Mouse (Mus musculus) CD4-positive, CD25-positive, alpha-beta regulatory T cell, adult 2 months (primary cell): ENCODE measurements around the gene Zcchc3.

Experiments used
- DNase-seq: peaks from one replicate; pipeline ENCODE4 v3.0.0-alpha.2; 2012; ENCODE audit warnings: low read depth, low spot score

Gene Zcchc3

DNA sequence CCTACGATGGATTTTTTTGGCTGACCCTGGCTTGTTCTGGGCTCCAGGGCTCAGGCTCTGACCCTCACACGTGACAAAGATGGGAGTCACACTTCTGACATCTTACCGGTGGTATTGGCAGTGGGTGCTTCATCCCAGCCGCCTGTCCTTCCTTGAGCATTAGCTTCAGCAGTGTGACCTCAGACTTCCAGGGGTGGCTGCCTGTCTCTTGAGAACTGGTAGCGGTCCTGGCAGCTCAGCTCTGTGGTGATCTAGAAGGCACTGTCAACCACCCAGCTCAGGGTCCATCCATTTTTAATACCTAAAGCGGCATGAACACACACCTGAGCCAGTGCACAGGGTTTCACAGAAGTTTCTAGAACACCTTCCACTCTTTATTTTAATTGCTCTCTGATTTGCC lies 5.0 kb downstream of the Zcchc3 start:
- DNase-seq, result no peak

DNA sequence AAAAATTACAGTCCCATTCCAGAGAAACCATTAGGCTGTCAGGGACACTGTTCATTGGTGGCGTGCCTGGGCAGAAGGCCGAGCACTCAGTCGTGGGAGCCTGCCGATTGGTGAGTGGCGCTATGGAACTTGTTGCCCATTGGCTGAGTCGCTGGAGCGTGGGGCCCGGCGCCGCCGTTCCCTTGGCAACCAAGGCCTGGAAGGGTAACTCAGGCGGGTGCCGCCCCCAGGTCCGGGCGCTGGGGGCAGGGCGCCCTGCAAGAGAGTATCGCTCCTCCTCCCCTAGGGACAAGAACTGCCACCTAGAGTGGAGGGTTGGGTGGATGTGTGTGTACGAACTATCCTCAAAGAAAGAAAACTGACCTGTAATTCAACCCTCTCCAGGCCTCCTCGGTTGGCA lies 8.7 kb downstream of the Zcchc3 start:
- peak; percentile 89 for DNase-seq

DNA sequence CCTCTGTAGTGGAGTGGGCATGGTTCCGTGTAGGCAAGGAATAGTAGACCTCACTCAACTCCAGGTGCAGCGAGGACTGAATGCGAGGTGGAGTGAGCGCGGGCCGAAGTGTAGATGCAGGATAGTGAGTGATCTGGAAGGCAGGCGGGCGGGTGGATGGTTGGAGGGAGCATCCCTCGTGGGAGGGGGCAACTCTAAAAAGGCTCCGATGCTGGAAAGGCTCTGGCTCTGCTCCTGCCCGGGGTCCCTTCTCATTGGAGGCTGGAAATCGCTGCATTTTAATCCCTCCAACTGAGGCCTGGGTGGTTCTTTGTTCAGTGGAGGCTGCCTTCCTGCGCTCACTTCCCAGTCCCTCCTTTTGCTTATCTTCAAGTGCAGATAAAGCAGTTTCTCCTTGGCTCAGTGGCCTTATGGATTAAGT lies 15.7 kb downstream of the Zcchc3 start:
- DNase-seq, result no peak

- peak; percentile 92 for DNase-seq
Observed at GRCm38 (mm10) chr2:152398691-152399090, 16.1 kb downstream of the Zcchc3 start.

DNA sequence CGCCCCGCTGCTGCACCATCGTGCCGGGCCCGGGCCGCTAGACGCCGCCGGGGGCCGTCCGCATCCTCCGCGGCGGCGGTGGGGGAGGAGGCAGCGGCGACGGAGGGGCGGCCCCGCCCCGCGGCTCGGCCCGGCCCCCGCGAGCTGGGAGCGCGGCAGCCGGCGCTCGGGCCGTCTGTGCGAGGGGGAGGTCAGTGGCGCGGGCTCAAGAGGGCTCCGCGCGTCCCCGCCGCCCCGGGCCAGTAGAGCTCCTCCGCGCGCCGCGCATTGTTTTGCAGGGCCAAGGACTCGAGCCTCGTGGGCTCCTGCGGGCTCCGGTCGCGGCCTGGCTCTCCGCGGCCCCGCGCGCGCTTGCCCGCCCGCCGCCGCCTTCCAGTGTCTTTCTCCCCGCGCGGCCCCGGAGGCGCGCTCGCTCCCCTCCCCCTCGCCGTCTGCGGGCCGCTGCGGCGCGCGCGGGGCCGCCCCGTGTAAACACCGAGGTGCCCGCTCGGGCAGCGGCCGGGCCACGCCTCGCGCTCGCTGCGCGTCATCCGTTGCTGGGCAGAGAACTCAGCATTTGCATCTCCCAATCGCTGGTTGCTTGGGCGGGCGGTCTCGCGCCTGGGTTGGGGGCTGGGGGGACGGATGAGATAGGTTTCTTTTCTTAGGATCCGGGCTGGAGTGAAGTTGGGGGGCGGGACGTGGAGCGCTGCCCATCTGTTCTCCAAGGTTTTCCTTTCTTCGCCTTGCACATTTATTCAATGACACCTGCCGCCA lies 17.0 kb downstream of the Zcchc3 start, which contains the start of gene Sox12:
Sox12 (minus strand) TSS at position 384 of the 756 bp plus-strand sequence.
- DNase-seq, result peak; percentile 96

GRCm38 (mm10) chr2:152397004-152397589 lies 17.7 kb downstream of the Zcchc3 start:
- DNase-seq, result peak; percentile 76

DNA sequence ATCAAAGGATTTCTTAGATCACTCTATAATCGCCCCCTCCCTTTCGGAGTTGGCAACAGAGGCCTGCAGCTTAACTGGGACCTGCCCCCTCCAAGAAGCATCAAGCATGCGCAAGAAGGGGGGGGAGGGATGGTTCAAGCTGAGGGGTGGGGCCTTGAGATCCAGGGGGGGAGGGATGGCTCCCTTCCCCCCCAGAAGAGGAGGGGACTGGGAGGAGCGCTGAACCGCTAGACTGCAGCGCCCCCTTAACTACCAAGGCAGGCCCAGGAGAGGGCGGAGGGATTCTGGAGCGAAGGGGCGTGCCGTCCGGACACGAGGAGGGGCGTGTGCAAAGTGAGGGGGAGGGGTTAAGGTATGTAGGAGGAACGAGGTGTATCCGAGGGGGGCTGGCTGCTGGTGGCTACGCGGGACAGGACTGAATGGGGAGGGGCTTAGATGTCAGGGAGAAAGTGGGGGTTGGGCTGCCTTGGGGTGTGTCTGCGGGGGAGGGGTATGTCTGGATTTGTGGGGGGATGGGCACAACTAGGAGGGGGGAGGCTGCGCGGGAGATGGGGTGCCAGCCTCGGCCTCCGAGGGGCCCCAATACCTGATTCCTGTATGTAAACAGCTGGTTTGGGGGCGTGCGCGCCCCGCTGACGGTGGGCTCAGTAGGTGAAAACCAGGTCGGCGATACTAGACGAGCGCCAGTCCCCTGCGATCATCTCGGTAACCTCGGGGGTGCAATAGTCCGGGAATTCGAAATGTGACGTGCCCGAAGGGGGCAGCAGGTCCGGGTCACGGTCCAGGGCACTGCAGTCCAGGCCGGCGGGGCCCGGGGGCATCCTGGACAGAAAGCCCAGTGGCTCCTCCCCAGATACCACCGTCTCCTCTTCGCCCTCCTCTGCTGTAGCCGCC lies 18.5 kb downstream of the Zcchc3 start:
- DNase-seq, result peak; percentile 80

- DNase-seq, result no peak
Observed at GRCm38 (mm10) chr2:152395271-152395920, 19.4 kb downstream of the Zcchc3 start.

DNA sequence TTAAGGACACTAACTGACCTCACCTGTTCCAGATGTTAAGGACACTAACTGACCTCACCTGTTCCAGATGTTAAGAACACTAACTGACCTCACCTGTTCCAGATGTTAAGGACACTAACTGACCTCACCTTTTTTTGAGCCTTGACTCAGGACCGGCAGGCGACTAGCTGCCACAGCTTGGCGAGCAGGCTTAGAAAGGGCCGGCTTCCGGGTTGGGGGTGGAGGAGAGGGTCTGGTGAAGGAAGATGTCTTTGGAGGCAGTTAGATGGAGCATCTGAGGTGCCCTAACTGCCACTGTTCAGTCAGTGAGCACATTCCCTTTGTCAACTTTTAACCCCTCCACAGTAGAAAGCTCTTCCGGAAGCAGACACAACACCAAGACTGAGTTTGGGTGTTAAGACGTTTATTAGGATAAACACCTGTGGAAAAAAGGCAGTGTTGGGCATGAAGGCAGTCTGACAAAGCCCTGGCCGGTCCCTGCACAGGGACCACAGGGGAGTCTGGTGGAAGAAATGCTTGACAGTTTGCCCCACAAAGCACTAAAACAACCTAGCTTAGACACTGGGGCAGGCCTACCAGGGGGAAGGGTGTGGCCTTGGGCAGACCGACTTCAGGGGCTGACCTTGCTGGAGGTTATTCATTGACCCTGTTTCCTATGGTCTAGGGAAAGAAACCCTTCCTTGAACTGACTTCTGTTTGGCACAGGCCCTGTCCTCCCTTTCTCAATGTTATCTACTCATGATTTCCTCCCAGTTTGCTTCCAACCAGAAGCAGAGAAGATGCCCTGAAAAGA lies 21.4 kb downstream of the Zcchc3 start:
- DNase-seq, result no peak

- peak; percentile 75 for DNase-seq
Observed at GRCm38 (mm10) chr2:152392786-152393185, 22.0 kb downstream of the Zcchc3 start.

DNA sequence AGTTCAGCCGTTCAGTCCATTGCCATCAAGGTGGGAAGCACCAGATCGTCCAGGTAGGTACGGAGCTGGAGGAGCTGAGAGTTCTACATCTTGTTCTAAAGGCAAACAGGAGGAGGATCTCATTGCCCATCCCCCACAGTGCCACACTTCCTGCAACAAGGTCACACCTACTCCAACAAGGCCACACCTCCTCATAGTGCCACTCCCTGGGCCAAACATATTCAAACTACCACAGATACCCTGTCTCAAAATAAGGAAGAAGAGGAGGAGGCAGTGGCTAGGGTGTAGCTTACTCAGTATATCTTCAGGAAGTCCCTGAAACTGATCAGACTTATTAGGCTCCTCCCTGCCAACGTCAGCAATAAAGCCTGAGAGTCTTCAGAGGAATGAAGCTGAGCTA lies 30.6 kb downstream of the Zcchc3 start:
- DNase-seq, result no peak

DNA sequence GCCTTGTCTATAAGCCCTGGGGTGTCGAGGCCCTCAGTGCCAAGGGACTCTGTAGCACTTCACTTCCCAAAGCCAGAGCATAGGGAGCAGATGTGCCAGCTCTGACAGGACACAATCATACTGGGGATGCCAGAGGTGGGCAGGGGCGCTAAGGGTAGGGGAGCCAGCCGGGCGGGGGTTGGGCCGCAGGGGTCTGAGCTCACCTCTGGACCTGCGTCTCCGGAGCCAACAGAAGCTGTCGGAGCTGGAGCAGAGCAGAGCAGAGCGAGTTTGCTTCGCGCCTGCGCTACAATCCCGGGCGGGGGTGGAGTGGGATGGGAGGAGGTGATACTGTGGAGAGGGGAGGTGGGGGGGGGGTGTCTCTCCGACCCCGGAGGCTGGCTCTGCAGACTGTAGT lies 38.5 kb downstream of the Zcchc3 start, which contains the start of gene Nrsn2:
Nrsn2 (minus strand) TSS at position 294 of the 397 bp plus-strand sequence.
- DNase-seq, result no peak

- DNase-seq, result no peak
Observed at GRCm38 (mm10) chr2:152375652-152376344, 39.0 kb downstream of the Zcchc3 start.

DNA sequence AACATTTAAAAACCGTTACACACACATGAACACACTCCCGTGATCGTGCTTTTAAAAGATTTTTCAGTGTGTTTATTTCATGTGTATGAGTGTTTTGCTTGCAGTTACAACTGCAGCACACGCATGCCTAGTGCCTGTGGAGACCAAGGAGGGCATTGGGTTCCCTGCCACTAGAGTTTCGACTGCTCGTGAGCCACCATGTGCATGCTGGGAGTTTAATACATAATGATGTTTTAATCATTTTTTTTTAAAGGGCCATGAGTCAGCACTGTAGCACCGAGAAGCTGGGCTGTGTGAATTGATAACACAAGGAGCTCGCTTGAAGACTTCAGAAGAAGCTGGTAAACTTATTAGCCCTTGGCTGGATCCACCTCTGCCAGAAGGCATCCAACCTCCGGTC lies 41.3 kb downstream of the Zcchc3 start:
- no peak for DNase-seq

DNA sequence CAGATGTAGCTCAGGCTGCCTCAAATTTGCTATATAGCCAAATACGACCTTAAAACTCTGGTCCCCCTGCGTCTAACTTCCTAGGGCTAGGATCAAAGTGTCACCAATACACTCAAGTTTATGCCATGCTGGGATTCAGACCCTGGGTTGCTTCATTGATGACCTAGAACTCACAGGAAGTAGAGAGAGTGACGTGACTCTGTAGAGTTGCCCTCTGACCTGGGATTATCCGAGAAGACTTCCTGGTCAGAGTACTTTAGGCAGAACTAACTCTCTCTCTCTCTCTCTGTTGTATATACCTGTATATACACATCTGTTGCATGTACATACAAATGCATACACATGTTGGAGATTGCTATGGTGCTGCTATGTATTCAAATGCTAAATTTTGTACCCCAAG lies 42.2 kb downstream of the Zcchc3 start:
- DNase-seq, result no peak

- peak; percentile 66 for DNase-seq
Observed at GRCm38 (mm10) chr2:152372104-152372503, 42.7 kb downstream of the Zcchc3 start.

GRCm38 (mm10) chr2:152368532-152369140 lies 46.2 kb downstream of the Zcchc3 start:
- DNase-seq, result peak; percentile 88

- DNase-seq, result no peak
Observed at GRCm38 (mm10) chr2:152367917-152368316, 46.9 kb downstream of the Zcchc3 start.

DNA sequence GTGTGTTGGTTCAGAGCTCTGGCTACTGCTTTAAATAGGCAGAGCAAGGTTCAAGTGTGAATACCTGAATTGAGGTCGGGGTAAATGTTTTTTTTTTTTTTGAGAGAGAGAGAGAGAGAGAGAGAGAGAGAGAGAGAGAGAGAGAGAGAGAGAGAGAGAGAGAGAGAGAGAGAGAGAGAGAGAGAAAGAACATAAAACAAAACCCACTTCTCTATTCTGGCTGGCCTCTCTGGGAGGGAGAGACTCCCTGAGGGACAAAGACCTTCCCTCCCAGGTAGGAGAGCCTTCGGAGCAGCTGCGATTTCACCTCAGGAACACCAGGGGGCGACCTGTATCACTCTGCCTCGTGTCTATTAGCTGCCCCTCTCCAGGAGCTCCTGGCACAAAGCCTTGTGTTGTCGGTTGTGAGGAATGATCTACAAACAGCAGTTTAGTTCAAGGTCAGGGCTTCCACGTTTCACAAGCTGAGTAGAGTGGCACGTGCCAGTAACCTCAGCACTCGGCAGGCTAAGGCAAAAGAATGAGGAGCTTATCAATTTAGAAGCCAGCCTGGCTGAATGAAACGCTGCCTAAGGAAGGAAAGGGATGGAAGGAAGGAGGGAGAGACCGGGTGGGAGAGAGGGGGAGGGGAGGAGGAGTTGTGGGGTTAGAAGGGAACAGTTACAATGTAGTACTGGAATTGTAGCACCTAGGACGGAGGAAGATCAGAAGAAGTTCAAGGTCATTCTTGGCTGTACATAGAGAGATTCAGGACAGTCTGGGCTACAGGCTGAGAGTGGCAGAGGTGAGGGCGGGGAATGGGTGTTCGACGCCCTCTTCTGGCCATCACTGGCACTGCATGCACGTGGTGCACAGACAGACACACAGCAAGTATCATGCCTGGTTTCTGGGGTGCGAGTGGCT lies 51.3 kb downstream of the Zcchc3 start:
- peak; percentile 85 for DNase-seq
